Mouse (Mus musculus) gonadal fat pad, adult 2 months (tissue): ENCODE measurements at regions not wholly inside any gene's neighbourhood (a gene's known extent, or its start where the extent isn't known, plus 50 kb on each side); places are given as distances from the start of the nearest gene placed in this dataset.

ENCODE experiments used
- DNase-seq: peaks from one replicate; pipeline ENCODE4 v3.0.0-alpha.2; 2012; ENCODE audit warnings: low read depth

DNA sequence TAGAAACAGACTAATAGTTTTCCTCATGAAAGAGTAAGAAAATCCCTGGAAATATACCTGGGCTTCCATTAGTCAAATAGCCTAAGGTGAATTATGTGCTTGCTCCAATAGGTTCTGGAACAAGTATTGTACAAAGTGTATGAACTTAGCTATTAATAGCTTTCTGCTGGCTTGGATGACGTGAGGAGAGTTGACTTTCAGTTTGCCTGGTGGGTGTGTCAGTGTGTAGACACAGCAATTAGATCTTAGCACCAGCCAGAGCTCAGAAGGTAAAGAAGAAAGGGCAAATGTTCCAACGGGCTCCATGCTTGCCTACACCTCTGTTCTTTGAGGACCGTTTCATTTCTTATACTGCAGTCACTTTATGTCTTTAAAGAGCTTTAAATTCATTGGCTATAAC is 654.8 kb upstream of the Mef2c start:
- no peak for DNase-seq

GRCm38 (mm10) chr13:82869869-82870268 is 634.0 kb upstream of the Mef2c start:
- DNase-seq, result no peak

- no peak for DNase-seq
Observed at GRCm38 (mm10) chr13:82874091-82874490, 629.7 kb upstream of the Mef2c start.

DNA sequence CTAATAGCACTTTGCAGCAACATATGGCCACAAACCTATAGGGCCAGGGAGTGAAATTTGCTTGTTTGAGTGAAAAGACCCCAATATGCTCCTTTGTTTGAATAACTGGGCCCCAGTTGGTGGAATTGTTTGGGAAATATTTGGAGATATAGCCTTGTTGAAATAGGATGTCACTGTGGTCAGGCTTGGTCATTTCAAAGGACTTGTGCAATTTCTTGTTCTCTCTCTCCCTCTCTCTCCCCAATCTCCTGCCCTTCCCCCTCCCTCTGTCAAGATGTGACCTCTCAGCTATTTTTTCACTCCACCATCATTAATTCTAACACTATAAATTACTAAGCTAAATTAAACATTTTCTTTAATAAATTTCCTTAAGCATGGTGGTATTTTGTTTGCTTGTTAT is 620.5 kb upstream of the Mef2c start:
- no peak for DNase-seq

- no peak for DNase-seq
Observed at GRCm38 (mm10) chr13:82888755-82889154, 615.1 kb upstream of the Mef2c start.

- no peak for DNase-seq
Observed at GRCm38 (mm10) chr13:82892731-82893130, 611.1 kb upstream of the Mef2c start.

- no peak for DNase-seq
Observed at GRCm38 (mm10) chr13:82899686-82900085, 604.1 kb upstream of the Mef2c start.

DNA sequence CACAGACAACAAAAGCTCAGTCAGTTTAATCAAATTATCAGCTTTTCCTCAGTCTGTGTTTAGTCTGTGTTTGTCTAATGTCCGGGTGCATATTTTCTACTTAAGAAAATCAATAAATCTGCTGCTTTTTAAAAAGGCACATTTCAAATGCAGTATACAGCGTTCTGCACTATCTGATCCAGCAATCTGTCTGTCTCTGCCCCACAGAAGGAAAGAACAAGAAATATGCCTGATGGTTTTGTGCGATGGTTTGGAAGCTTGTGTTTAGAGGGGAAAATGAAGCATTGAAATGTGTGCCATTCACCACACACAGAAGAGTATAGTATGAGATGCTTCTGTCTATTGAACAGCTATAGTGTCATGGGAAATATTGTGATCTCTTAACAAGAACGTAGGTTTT is 601.7 kb upstream of the Mef2c start:
- no peak for DNase-seq

DNA sequence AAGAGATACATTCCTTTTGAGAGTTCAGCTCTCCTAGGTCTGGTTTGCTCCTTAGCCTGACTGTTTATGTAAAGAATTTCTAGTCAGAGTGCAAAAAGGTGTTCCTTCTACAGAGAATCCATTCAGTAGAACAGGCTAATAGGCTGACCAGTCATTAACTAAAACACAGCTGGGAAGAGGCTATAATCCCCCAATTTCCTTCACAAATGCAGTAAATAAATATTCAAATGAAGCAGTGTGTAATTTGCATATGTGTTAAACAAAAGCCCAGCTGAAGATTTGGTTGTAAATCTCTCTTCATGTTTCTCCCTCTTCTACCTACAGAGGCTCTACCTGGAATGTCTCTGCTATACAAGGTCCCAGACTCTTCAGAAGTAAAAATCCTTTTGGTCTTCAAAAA is 600.2 kb upstream of the Mef2c start:
- no peak for DNase-seq

- no peak for DNase-seq
Observed at GRCm38 (mm10) chr13:82907689-82908088, 596.1 kb upstream of the Mef2c start.

DNA sequence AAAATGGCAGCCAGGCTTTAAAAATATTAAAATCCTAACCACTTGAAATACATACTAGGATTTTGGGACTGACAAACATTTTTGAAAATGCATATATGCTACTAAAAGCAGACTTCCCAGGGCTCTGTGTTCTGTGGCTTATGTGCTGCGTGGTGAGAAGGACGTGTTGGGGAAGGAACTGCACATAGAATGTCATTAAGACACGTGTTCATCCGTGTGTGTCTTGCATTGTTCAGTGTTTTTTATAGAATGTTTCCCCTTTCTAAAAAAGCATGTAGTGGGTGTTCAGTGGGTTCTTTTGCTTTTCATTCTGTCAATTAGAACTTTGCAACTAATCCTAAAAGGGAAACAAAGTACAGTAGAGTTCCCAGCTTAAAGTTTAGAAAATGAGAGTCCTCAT is 594.7 kb upstream of the Mef2c start:
- no peak for DNase-seq

GRCm38 (mm10) chr13:82912859-82913258 is 591.0 kb upstream of the Mef2c start:
- no peak for DNase-seq

DNA sequence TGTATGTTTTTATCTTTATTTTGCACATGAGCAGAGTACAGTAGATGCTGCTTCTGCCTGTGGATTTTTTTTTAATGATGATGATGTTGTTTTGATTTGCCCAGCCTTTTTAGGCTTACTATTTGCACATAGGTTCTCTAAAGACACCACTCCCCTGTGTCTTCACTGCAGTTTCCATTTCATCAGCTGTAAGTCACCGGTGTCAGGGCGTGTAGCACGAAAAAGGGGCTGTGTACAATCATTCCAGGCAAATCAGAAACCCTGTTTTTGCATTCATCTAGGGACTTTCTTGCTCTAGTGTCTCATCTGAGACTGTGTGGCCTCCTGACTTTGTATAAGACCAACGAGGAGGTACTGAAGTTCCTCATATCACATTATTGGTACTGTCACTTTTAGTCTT is 588.6 kb upstream of the Mef2c start:
- DNase-seq, result no peak

GRCm38 (mm10) chr13:82930010-82930409 is 573.8 kb upstream of the Mef2c start:
- DNase-seq, result no peak

DNA sequence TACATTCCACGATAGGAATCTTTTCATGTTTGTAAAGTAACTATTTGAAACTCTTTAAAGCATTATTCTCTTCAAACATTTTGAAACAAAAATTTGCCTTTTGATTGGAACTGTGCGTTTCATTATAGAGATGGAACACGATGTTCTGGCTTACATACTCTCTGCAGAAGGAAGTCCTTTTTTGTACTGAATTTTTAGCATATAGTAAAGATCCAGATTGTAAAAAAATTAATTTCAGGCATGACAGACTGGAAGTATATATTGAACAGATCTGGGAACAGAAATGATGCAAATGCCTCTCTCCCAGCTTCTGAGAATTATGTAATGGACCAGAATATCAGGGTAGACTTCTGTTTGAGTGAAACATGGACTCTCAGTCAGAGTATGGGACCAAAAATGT is 566.0 kb upstream of the Mef2c start:
- DNase-seq, result no peak

- DNase-seq, result no peak
Observed at GRCm38 (mm10) chr13:82942691-82943341, 561.0 kb upstream of the Mef2c start.

DNA sequence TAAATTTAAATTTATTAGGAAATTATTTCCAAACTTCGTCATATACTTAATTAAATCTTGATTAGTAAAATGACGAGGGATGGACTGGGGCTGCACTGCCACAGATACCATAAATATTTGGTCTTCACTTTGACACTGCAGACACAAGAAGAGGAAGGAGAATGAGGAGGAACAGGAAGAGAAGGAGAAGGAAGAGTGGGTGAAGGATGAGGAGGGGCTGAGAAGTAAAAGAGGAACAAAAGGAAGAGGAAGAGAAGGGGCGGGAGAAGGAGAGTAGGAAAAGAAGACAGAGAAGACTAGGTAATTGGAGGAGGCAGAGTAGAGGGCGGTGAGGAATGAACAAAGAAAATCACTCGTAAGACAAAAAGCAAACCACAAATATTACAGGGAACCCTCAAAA is 556.9 kb upstream of the Mef2c start:
- no peak for DNase-seq

GRCm38 (mm10) chr13:82949541-82949940 is 554.3 kb upstream of the Mef2c start:
- no peak for DNase-seq

DNA sequence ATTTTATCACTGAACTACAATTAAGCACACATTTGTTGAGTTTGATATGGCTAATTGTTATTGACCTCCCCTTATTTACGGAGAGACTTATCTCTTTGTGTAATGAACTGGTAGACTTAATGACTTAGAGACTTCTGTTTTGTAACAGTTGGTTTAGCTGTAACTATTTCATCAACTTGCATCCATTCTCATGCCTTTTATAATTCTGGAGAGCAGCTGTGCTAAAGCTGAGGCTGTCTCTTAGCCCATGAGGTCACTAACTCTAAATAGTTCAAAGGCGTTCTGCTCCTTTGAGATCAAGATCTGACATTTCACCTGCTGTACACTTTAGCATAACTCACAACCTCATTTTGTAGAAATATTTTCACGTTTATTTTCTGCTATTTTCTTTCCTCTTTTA is 541.5 kb upstream of the Mef2c start:
- no peak for DNase-seq

DNA sequence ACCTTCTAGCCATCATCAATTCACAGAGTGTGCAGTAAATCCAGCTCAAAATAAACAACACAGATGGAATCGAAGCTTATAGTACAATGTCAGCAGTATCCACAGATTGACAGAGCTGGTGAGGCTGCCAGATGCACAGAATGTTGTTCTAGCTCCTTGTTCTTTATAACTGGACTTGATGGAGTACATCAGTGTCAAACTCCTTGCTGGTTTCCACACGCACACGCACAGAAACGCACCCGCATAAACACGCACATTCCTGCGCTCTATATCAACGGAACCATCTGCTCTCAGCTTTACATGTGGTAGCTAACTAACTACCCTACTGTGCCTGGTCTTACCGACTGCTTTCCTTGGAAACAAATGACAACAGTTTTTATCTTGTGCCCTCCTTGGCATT is 532.1 kb upstream of the Mef2c start:
- no peak for DNase-seq

- DNase-seq, result no peak
Observed at GRCm38 (mm10) chr13:82974210-82974811, 529.5 kb upstream of the Mef2c start.

DNA sequence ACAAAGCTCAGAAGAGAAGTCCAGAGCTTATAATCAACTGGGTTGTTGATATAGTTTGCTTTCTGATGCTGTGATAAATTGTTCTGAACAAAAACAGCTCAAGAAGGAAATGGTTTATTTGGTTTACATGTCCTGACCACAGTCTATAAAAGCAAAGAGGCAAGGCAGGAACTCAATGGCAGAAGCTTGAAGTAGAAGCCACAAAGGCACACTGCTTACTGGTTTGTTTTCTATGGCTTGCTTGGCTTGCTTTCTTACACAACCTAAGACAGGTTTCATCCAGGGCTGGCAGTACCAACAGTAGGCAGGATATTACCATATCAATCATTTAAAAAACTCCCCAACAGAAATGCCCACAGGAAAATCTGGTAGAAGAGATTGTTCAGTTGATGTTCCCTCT is 502.7 kb upstream of the Mef2c start:
- DNase-seq, result no peak

- no peak for DNase-seq
Observed at GRCm38 (mm10) chr13:83016686-83017085, 487.1 kb upstream of the Mef2c start.

- DNase-seq, result no peak
Observed at GRCm38 (mm10) chr13:83020829-83021228, 483.0 kb upstream of the Mef2c start.
